Comparison of ENCODE assay signal across 17 mouse cellular contexts in the genomic region with DNA sequence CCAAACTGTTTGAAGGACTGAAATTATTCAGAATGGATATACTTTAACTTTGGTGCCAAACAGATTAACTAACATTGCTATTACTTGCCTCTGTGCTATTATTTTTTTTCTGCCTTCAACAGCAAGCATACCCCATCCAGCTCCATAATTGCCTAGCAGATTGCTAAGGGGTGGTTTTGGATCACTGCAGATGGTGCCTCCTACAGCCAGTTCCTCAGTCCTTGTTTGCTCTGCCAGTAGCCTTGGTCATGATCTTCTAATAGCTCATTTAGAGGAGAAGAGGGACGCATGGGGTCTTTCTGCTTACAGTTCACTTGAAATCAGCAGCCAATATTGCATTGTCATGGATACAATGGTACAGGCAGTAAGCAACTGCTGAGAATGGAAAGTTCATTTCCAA.
DNase-seq lines count a peak whose midpoint lies in the region.
"Had no signal": no experiment of that assay in that cellular context is flagged by ENCODE, and none has a peak within 500 bp of the region (broad histone marks: within the 10 kb centered on the region; RNA-seq: fewer than 3 reads in every experiment).

No protein-coding gene starts in this region.

- DNase-seq in cerebellum, postnatal 14 days = peak; percentile 22 to 50
- no peak for DNase-seq in cerebellum, postnatal 25 days
- peak; percentile 51 for DNase-seq in brain, adult 2 months (ENCODE audit: low read depth, low spot score)
- DNase-seq in layer of hippocampus, adult 8-10 months (ENCODE audit: low spot score in 2 of 2) = peak; percentile 53 to 72
- peak; percentile 42 to 79 for DNase-seq in layer of hippocampus, postnatal 14 days (ENCODE audit: low spot score in 2 of 2)
- DNase-seq in neural tube, embryonic 10.5 days (ENCODE audit: extremely low spot score, low spot score) = no peak
- no peak for DNase-seq in embryo, embryonic 11 days
- DNase-seq in Muller cell, postnatal 12 days (ENCODE audit: inconsistent ontology term) = no peak
- DNase-seq: adrenal gland, adult 8-10 months; adrenal gland, postnatal 25 days; B cell, adult 2 months; cerebellum, adult 11 months; cerebellum, adult 2 months; cerebellum, postnatal 36 days; gastrocnemius, adult 2 months; gastrocnemius, postnatal 14 days; heart, adult 11 months had no signal

Comparison
In these comparisons a context has a peak if more than half of its experiments do, and no peak if none do; other contexts are left out.
1. DNase-seq: peak in cerebellum, postnatal 14 days (2 of 2), brain, adult 2 months (single experiment), layer of hippocampus, adult 8-10 months (2 of 2) and layer of hippocampus, postnatal 14 days (2 of 2); none in cerebellum, postnatal 25 days (0 of 2), neural tube, embryonic 10.5 days (single experiment), embryo, embryonic 11 days (single experiment) and Muller cell, postnatal 12 days (single experiment).